Mouse (Mus musculus) ES-Bruce4 (cell line): ENCODE results near the gene Calcoco2. TPM values are rescaled to one million over a fixed set of nuclear protein-coding genes. Genes with fewer than 3 reads are reported as not detected.
"Not testable (repeated sequence)": the region's sequence is repeated elsewhere in the genome, so short reads cannot be mapped to it uniquely, and the experiment has no call there.

Experiments
- H3K27ac ChIP-seq: 2 replicates; pipeline ENCODE4 v1.5.1; 2012; ENCODE audit warnings: low read length, inconsistent platforms; ENCODE audit not compliant: insufficient read depth
- H3K27me3 ChIP-seq: 2 replicates; pipeline ENCODE4 v1.6.1; 2012; ENCODE audit warnings: mild to moderate bottlenecking, low read length, inconsistent platforms; ENCODE audit not compliant: control insufficient read depth, poor library complexity, insufficient read depth, severe bottlenecking
- H3K36me3 ChIP-seq: 2 replicates; pipeline ENCODE4 v1.6.1; 2012; ENCODE audit warnings: inconsistent platforms, mild to moderate bottlenecking, low read length, moderate library complexity; ENCODE audit not compliant: control insufficient read depth, poor library complexity, insufficient read depth, severe bottlenecking
- H3K4me1 ChIP-seq: one replicate; pipeline ENCODE4 v1.8.1; 2011; ENCODE audit warnings: low read length; ENCODE audit not compliant: control insufficient read depth, insufficient read depth
- H3K4me3 ChIP-seq: 2 replicates; pipeline ENCODE4 v1.5.1; 2011; ENCODE audit warnings: low read depth, mild to moderate bottlenecking, low read length
- H3K9ac ChIP-seq: 2 replicates; pipeline ENCODE4 v1.6.1; 2012; ENCODE audit warnings: low read depth, mild to moderate bottlenecking, inconsistent platforms; ENCODE audit not compliant: poor library complexity, severe bottlenecking
- H3K9me3 ChIP-seq: replicated peaks from 2 replicates; pipeline ENCODE4 v1.6.1; 2012; ENCODE audit warnings: mild to moderate bottlenecking, low read length, inconsistent platforms; ENCODE audit not compliant: control insufficient read depth, poor library complexity, insufficient read depth, severe bottlenecking
- CTCF ChIP-seq: IDR thresholded peaks from one replicate; pipeline ENCODE4 v1.8.1; 2011; ENCODE audit warnings: low read depth, low read length
- EP300 ChIP-seq: IDR thresholded peaks from 2 replicates; pipeline ENCODE4 v1.6.1; 2011; ENCODE audit warnings: low read depth, low read length; ENCODE audit not compliant: insufficient read depth
- POLR2A ChIP-seq: IDR thresholded peaks from one replicate; pipeline ENCODE4 v1.8.1; 2011; ENCODE audit warnings: low read length; ENCODE audit not compliant: insufficient read depth
- polyA plus RNA-seq: library from polyadenylated mRNA; stranded (reverse); fragments of >200 nt; gene quantifications from 2 replicates; pipeline ENCODE4 v1.2.4, GENCODE M21; 2011; ENCODE audit warnings: low read depth; ENCODE audit not compliant: missing spikeins, insufficient read depth, insufficient read length

The Calcoco2 gene
- polyA plus RNA-seq, 1 experiment: 18.0 TPM

DNA sequence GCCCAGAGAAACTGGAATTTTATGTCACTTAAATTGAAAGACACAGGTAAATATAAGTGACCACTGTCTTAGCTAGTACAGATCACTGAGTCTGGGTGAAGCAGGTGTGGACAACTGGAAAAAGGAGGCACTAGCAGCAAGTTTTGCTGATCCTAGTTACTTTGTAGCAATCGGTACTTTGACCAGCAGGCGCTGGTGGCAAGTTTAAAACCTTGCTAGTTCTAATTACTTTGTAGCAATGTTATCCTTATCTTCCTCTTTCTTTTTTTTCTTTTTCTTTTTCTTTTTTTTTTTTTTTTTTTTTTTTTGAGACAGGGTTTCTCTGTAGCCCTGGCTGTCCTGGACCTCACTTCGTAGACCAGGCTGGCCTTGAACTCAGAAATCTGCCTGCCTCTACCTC lies 4.4 kb upstream of the Calcoco2 start:
- Histone ChIP-seq H3K4me3 (no peak overlapping the region), H3K9me3 (no peaks in the 10 kb centered on the region), H3K27ac (peak overlapping the region; percentile 81), H3K9ac (0 out of 2 replicates have a peak overlapping the region, but pooled peaks have one; percentile 39), H3K4me1 (peaks cover 2% of the 10 kb centered on the region), H3K36me3 (no peaks in the 10 kb centered on the region), H3K27me3 (no peaks in the 10 kb centered on the region)
- no peak for TF ChIP-seq POLR2A
- TF ChIP-seq CTCF: no peak
- TF ChIP-seq EP300: no peak

DNA sequence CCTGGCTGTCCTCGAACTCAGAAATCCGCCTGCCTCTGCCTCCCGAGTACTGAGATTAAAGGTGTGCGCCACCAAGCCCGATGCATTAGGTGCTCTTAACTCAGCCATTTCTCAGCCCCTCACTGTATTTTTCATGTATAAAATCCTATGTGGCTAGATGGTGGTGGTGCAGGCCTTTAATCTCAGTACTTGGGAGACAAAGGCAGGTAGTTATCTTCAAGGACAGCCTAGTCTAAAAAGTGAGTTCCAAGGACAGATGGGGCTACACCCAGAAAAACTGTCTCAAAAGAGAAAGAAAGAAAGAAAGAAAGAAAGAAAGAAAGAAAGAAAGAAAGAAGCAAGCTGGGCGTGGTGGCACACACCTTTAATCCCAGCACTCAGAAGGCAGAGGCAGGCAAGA lies 3.7 kb upstream of the Calcoco2 start:
- H3K4me1 ChIP-seq: peaks cover 2% of the 10 kb centered on the region
- peak overlapping the region; percentile 39; the same call in 1 of the 2 replicates for H3K9ac ChIP-seq
- H3K27ac ChIP-seq: peak overlapping the region; percentile 84
- H3K9me3 ChIP-seq: no peaks in the 10 kb centered on the region
- no peaks in the 10 kb centered on the region for H3K36me3 ChIP-seq
- no peaks in the 10 kb centered on the region for H3K27me3 ChIP-seq
- H3K4me3 ChIP-seq: no peak overlapping the region
- TF ChIP-seq POLR2A (no peak), EP300 (no peak), CTCF (no peak)

DNA sequence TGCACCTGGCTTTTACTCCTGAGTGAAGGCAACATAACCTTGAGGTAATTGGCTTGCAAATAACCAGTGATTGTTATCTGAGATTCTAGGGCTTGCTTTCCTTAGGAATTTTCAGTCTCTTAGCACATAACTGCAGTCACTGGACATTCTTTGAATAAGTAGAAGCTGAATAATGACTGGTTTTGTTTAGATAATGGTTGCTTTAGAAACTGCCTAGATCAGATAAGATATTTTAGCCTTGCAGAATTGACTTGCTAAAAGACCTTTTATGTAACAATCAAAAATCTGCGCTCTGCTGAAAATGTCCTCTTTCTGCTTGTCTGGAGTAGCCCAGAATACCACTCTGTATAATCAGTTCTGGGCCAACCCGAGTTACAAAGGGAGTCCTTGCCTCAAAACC lies 2.3 kb upstream of the Calcoco2 start:
- Histone ChIP-seq H3K36me3 (no peaks in the 10 kb centered on the region), H3K27ac (peak overlapping the region; percentile 85)
- no peak for TF ChIP-seq CTCF
- no peak for TF ChIP-seq POLR2A
- TF ChIP-seq EP300: no peak

DNA sequence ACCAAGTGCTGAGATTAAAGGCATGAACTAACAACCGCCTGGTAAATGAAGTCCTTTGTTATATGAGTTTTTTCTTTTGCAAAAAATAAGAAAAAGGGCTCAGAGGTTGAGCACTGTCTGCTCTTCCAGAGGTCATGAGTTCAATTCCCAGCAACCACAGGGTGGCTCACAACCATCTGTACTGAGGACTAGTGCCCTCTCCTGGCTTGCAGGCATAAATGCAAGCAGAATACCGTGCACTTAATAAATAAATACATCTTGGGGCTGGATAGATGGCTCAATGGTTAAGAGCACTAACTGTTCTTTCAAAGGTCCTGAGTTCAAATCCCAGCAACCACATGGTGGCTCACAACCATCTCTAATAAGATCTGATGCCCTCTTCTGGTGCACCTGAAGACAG lies 814 bp downstream of the Calcoco2 start:
- not testable (repeated sequence) for H3K4me3 ChIP-seq, H3K9me3 ChIP-seq, H3K27ac ChIP-seq, H3K4me1 ChIP-seq, H3K27me3 ChIP-seq, H3K36me3 ChIP-seq, H3K9ac ChIP-seq
- peak; percentile 53 for TF ChIP-seq CTCF

More for the DNA sequence above, 2.3 kb upstream of the Calcoco2 start:
- peak overlapping the region; percentile 39; the same call in 1 of the 2 replicates for H3K9ac ChIP-seq
- H3K9me3 ChIP-seq: no peaks in the 10 kb centered on the region
- no peaks in the 10 kb centered on the region for H3K27me3 ChIP-seq
- peaks cover 2% of the 10 kb centered on the region for H3K4me1 ChIP-seq
- no peak overlapping the region for H3K4me3 ChIP-seq

DNA sequence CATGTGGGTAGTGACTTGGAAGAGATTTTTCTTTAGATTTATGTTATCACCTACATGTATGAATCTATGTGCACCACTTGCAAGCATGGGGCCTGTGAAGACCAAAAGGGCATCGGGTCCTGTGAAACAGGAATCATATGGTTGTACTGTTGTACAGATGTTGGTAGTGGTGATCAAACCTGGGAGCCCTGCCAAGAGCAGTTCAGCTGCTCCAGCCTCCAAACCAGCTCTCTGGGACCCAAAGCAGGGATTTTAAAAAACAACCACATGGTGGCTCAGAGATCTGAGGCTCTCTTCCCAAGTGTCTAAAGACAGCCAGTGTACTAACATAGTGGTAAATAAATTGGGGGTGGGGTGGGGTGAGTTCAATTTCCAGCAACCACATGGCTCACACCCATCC lies 3.4 kb downstream of the Calcoco2 start:
- Histone ChIP-seq H3K27me3 (no peaks in the 10 kb centered on the region), H3K9me3 (no peaks in the 10 kb centered on the region)

DNA sequence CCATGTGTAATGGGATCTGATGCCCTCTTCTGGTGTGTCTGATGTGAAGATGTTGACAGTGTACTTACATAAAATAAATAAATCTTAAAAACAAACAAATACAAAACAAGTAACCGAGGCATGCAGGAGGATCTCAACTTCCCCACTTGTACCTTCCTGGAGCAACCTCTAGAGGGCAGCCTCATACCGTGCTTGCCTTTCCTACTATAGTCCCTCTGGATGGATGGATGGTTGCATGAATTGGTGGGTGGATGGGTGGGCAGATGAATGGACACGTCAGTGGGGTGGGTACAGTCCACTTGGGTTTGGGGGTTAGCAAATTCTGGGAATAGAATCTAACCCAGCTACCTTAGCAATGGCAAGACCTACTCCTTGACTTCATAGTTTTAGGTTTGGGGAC lies 18.4 kb downstream of the Calcoco2 start:
- Histone ChIP-seq H3K4me3 (no peak overlapping the region), H3K9ac (no peak overlapping the region), H3K27ac (no peak overlapping the region), H3K4me1 (no peaks in the 10 kb centered on the region), H3K27me3 (no peaks in the 10 kb centered on the region), H3K36me3 (no peaks in the 10 kb centered on the region), H3K9me3 (no peaks in the 10 kb centered on the region)
- TF ChIP-seq POLR2A (no peak), EP300 (no peak), CTCF (peak; percentile 97)

More for the DNA sequence above, 3.4 kb downstream of the Calcoco2 start:
- H3K27ac ChIP-seq: no peak overlapping the region
- no peaks in the 10 kb centered on the region for H3K4me1 ChIP-seq
- H3K9ac ChIP-seq: no peak overlapping the region
- no peak overlapping the region for H3K4me3 ChIP-seq
- H3K36me3 ChIP-seq: peaks cover 10% of the 10 kb centered on the region
- TF ChIP-seq EP300: no peak
- no peak for TF ChIP-seq CTCF
- no peak for TF ChIP-seq POLR2A
